Mouse (Mus musculus) leukemia stem cell, adult 10-12 weeks (primary cell): ENCODE data around the gene Hbs1l. TPM values are rescaled to one million over a fixed set of nuclear protein-coding genes. Genes with fewer than 3 reads are reported as not detected.

ENCODE experiments used
- polyA plus RNA-seq: library from polyadenylated mRNA; stranded (reverse); fragments of >175 nt; gene quantifications from 2 replicates; pipeline ENCODE4 v1.2.3, GENCODE M21; 2012; ENCODE audit warnings: low replicate concordance

Gene Hbs1l
- polyA plus RNA-seq: 5.8 and 21.6 TPM in 2 replicates

DNA sequence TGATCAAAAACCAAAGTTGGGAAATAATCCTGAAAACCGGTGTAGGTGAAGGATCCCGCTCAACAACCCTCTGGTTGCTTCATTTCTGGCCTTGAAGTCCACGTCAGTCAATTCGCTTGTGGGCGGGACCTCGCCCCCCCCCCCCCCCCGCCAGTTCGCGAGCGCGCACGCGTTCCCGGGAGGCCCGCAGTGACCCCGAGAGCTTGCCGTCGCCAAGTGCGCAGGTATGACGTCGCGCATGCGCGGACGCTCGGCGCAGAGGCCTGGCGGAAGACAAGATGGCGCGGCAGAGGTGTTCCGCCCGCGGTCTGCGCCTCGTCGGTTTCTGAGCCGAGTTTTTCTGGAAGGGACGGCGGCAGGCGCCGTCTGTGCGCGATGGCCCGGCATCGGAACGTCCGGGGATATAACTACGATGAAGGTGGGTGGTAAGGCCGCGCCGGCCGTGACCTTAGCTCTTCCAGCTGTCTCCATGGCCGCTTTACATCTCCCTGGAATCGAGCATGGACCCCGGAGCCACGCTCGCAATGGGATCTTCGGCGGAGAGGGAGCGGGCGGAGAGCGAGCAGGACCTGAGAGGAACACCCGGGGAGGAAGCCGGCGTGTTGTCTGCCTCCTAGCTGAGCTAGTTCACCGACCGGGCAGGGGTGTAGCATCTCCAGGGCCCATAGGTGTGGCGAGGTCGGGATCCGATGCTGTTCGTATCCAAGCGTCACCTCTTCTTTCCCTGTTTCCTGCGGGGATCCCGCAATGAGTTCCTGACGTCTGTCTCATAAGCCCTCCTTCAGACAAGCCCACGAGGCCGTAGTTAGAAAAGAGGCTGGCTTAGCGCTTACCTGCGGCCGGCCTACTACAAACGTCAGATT is at the start of gene Hbs1l:
TSS of gene Hbs1l (plus strand) at position 221 of the 863 bp plus-strand sequence.

DNA sequence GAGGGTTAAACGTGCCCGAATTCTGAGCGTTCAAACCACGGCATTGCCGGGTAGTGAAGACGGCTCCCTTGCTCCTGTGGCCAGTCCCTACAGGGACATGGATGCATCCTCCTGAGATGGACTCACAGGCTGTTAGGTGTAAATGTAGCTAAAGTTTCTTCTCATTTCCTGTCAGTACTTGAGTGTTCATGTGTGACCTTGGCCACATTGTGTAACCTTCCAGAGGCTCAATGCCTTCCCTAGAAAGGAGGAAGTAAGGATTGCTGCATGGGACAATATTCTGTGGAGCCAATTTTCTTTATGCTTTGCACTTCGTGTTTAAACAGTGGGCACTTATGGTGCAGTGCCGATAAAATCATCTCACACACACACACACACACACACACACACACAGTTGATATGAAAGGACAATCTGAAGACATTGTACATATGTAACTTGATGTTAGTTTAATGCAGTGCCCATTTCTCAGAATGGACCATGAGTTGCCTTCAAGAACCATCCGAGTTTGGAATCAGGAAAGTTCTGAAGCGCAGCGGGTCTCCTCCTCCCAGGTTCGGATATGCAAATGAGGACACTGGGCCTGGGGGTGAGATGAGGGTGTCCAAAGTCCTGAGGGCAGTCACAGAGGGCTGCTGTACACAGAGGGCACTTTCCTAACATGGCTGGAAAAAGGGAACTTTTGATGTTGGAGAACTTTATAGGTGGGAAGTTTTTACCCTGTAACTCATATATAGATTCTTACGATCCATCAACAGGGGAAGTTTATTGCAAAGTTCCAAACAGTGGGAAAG is 81.1 kb downstream of the Hbs1l start, which contains the start of gene Aldh8a1:
TSS of gene Aldh8a1 (plus strand) at position 610 of the 792 bp plus-strand sequence.

Other genes with a start within 250 kb of the Hbs1l start
- gene Myb, start 135.0 kb upstream of the Hbs1l start, polyA plus RNA-seq: 14.0 and 26.1 TPM in 2 replicates
- gene Aldh8a1, start 81.3 kb downstream of the Hbs1l start, polyA plus RNA-seq: not detected in 2 replicates